Mouse (Mus musculus) hindbrain, embryonic 15.5 days (tissue): ENCODE data around the gene Slc6a3. TPM values are rescaled to one million over a fixed set of nuclear protein-coding genes. Genes with fewer than 3 reads are reported as not detected.

Experiments used
- ATAC-seq: fragments of 200-750 bp; cut with Nextera tagmentation; 2 replicates; pipeline ENCODE4 v1.8.0; 2017; ENCODE audit warnings: low read depth, moderate number of reproducible peaks, moderate TSS enrichment; ENCODE audit not compliant: low FRiP score
- H3K27ac ChIP-seq: fragments of 300-500 bp; sonication (generic); replicated peaks from 2 replicates; pipeline ENCODE4 v1.5.1; 2015; ENCODE audit warnings: mild to moderate bottlenecking, inconsistent platforms
- H3K27me3 ChIP-seq: fragments of 300-500 bp; sonication (generic); 2 replicates; pipeline ENCODE4 v1.6.1; 2015; ENCODE audit warnings: control low read depth, inconsistent platforms
- H3K36me3 ChIP-seq: fragments of 300-500 bp; sonication (generic); 2 replicates; pipeline ENCODE4 v1.6.1; 2015; ENCODE audit warnings: control low read depth, inconsistent platforms
- H3K4me1 ChIP-seq: fragments of 300-500 bp; sonication (generic); replicated peaks from 2 replicates; pipeline ENCODE4 v1.6.1; 2015; ENCODE audit warnings: control low read depth, inconsistent platforms
- H3K4me2 ChIP-seq: fragments of 300-500 bp; sonication (generic); 2 replicates; pipeline ENCODE4 v1.6.1; 2015; ENCODE audit warnings: moderate library complexity, mild to moderate bottlenecking, inconsistent platforms
- H3K4me3 ChIP-seq: fragments of 300-500 bp; sonication (generic); 2 replicates; pipeline ENCODE4 v1.5.1; 2015; ENCODE audit warnings: mild to moderate bottlenecking, inconsistent platforms
- H3K9ac ChIP-seq: fragments of 300-500 bp; sonication (generic); 2 replicates; pipeline ENCODE4 v1.6.1; 2015; ENCODE audit warnings: inconsistent platforms
- H3K9me3 ChIP-seq: fragments of 300-500 bp; sonication (generic); 2 replicates; pipeline ENCODE4 v1.6.1; 2016; ENCODE audit warnings: control low read depth, inconsistent platforms
- WGBS: fragments of 180-500 bp; shearing (Covaris S2); methylation state at CpG from one replicate; pipeline ENCODE4 v1.1.7; 2015; 5-methylcytosine and 5-hydroxymethylcytosine counted together
- polyA plus RNA-seq: library from polyadenylated mRNA; unstranded; fragments of >200 nt; fragmentation: Nextera tagmentation; extraction: Ambion mirVana; gene quantifications from 2 replicates; pipeline ENCODE4 v1.2.1, GENCODE M21; 2015

Gene Slc6a3
- polyA plus RNA-seq, result 0.23 and 0.33 TPM in 2 replicates

GRCm38 (mm10) chr13:73536403-73536821, at the start of gene Slc6a3:
TSS of gene Slc6a3 (plus strand) at chr13:73536747.
- Histone ChIP-seq H3K4me3 (peak within 1 kb of the TSS; percentile 45), H3K36me3 (no peaks in the 10 kb centered on the region), H3K27me3 (peaks cover 45% of the 10 kb centered on the region), H3K4me1 (peaks cover 11% of the 10 kb centered on the region), H3K4me2 (peak within 1 kb of the TSS; percentile 92), H3K27ac (no peak within 1 kb of the TSS), H3K9ac (peak within 1 kb of the TSS; percentile 46), H3K9me3 (no peaks in the 10 kb centered on the region)
- peak; percentile 63; the same call in 1 of the 2 replicates for ATAC-seq
- WGBS, result 1% methylated on average over 26 of the region's 26 CpGs

GRCm38 (mm10) chr13:73488105-73488504, 48.4 kb upstream of the Slc6a3 start:
- Histone ChIP-seq H3K36me3 (peaks cover 46% of the 10 kb centered on the region), H3K27ac (no peak overlapping the region), H3K4me2 (no peak overlapping the region), H3K9ac (no peak overlapping the region), H3K4me3 (no peak overlapping the region), H3K9me3 (no peaks in the 10 kb centered on the region), H3K27me3 (no peaks in the 10 kb centered on the region), H3K4me1 (no peaks in the 10 kb centered on the region)
- no peak for ATAC-seq
- 59% methylated on average over 3 of the region's 3 CpGs for WGBS

DNA sequence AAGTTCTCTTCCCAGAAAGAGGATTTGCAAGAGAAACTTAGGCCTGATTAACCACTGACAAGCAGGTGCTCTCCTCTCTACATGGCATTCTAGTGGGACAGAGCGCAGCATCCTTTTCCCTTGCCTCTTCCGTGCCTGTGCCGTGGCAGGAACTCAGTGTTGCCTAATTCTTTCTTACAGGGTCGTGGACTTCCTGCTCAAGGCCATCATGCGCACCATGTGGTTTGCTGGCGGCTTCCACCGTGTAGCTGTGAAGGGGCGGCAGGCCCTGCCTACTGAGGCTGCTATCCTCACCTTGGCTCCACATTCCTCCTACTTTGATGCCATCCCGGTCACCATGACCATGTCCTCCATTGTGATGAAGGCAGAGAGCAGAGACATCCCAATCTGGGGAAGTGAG, 47.8 kb upstream of the Slc6a3 start:
- Histone ChIP-seq H3K9ac (no peak overlapping the region), H3K4me3 (no peak overlapping the region), H3K27me3 (no peaks in the 10 kb centered on the region), H3K4me2 (no peak overlapping the region), H3K36me3 (peaks cover 46% of the 10 kb centered on the region), H3K27ac (no peak overlapping the region), H3K9me3 (no peaks in the 10 kb centered on the region), H3K4me1 (no peaks in the 10 kb centered on the region)
- 85% methylated on average over 9 of the region's 9 CpGs for WGBS
- no peak for ATAC-seq

DNA sequence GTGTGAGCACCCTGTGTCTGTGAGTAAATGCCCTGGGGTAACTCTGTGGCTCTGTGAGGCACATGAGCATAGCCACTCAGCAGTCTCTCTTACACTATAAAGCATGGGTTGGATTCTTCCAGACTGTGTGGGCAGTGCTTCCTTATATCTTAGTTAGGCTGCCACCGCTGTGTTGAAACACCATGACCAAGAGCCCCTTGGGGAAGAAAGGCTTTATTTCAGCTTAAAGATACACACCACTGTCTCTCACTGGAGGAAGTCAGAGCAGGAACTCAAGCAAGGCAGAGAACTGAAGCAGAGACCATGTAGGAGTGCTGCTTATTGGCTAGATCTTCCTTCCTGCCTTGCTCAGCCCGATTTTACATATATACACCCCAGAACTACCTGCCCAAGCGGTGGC, 46.6 kb upstream of the Slc6a3 start:
- 0 out of 2 replicates have a peak overlapping the region, but pooled peaks have one; percentile 10 for H3K27ac ChIP-seq

DNA sequence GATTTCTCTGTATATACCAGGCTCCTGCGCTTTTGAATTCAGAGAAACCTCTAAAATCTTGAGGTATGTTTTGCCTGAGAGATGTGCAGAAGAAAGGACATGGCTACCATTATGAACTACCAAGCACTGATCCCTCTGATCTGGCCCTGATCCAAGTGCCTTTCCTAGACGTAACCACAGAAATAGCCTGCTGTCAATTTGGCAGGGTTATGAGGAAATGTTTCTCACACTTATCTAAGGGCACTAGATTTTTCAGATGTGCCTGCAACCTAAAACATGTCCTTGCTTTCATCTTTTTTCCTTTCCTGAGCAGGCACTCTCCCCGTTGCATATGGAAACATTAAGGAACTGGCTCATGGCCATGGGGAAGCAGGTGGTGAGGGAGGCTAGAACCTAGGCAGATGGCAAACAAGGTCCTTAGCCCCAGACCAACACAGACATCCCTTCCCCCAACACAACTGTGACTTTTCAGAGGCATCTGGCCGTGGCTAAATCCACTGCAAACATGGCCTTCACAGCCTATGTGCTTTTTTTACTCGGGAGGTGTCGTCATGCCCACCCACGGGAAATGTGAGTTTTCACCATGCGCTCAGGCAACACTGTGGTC, 45.9 kb upstream of the Slc6a3 start:
- Histone ChIP-seq H3K27ac (peak overlapping the region; percentile 10; the same call in 1 of the 2 replicates), H3K27me3 (no peaks in the 10 kb centered on the region), H3K9me3 (no peaks in the 10 kb centered on the region), H3K4me3 (no peak overlapping the region), H3K4me2 (no peak overlapping the region), H3K4me1 (no peaks in the 10 kb centered on the region), H3K9ac (no peak overlapping the region), H3K36me3 (peaks cover 53% of the 10 kb centered on the region)
- 0 out of 2 replicates have a peak, but pooled peaks have one; percentile 54 for ATAC-seq
- WGBS, result 68% methylated on average over 8 of the region's 8 CpGs

More for the DNA sequence above, 46.6 kb upstream of the Slc6a3 start:
- H3K9ac ChIP-seq, result no peak overlapping the region
- H3K4me2 ChIP-seq, result no peak overlapping the region
- no peaks in the 10 kb centered on the region for H3K9me3 ChIP-seq
- H3K4me1 ChIP-seq, result no peaks in the 10 kb centered on the region
- H3K4me3 ChIP-seq, result no peak overlapping the region
- H3K27me3 ChIP-seq, result no peaks in the 10 kb centered on the region
- ATAC-seq, result no peak
- 87% methylated on average over 3 of the region's 3 CpGs for WGBS
- peaks cover 54% of the 10 kb centered on the region for H3K36me3 ChIP-seq

GRCm38 (mm10) chr13:73493183-73493582, 43.4 kb upstream of the Slc6a3 start:
- no peak for ATAC-seq
- 93% methylated on average over 4 of the region's 4 CpGs for WGBS
- Histone ChIP-seq H3K4me1 (no peaks in the 10 kb centered on the region), H3K27ac (no peak overlapping the region), H3K4me2 (no peak overlapping the region), H3K36me3 (peaks cover 60% of the 10 kb centered on the region), H3K9me3 (no peaks in the 10 kb centered on the region), H3K27me3 (no peaks in the 10 kb centered on the region), H3K4me3 (no peak overlapping the region), H3K9ac (no peak overlapping the region)

DNA sequence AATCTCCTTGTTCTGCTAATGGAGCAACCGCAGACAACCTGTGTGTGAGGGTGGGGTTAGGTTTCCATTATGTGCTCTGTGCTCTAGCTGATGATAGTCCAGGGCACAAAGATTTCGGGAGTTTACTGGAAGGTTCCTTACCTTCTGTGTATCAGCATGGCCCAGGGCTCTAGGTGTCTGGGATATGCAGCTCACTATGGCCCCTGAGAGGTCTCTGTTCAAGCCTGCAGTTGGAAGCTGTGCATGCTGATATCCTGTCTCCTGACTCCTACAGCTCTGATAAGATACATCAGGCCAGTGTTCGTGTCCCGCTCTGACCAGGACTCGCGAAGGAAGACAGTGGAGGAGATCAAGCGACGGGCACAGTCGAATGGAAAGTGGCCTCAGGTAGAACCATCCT, 42.0 kb upstream of the Slc6a3 start:
- Histone ChIP-seq H3K27me3 (no peaks in the 10 kb centered on the region), H3K9me3 (no peaks in the 10 kb centered on the region), H3K4me1 (no peaks in the 10 kb centered on the region), H3K36me3 (peaks cover 65% of the 10 kb centered on the region), H3K27ac (no peak overlapping the region), H3K4me3 (no peak overlapping the region), H3K4me2 (no peak overlapping the region), H3K9ac (no peak overlapping the region)
- WGBS, result 98% methylated on average over 9 of the region's 9 CpGs
- ATAC-seq, result no peak

DNA sequence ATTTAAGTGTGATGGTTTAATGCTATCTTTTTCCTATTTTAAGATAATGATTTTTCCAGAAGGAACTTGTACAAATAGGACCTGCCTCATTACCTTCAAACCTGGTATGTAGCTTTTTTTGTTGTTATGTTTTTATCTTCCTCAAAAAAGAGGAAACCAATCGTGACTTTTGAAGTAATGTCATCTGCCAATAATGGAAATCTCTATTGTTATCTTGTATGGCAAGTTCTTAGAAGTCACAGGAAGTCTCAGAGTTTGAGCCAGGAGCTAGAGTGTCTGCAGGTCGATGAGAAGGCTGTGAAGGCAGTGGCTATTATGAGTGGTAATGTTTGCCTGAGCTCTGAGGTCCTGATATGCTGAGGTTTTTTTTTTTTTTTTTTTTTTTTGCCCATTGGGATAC, 40.4 kb upstream of the Slc6a3 start:
- no peaks in the 10 kb centered on the region for H3K9me3 ChIP-seq
- H3K27me3 ChIP-seq, result no peaks in the 10 kb centered on the region
- WGBS, result 73% methylated on average over 2 of the region's 2 CpGs
- H3K4me3 ChIP-seq, result no peak overlapping the region
- no peak overlapping the region for H3K4me2 ChIP-seq
- H3K9ac ChIP-seq, result no peak overlapping the region
- H3K4me1 ChIP-seq, result no peaks in the 10 kb centered on the region
- ATAC-seq, result no peak
- peaks cover 64% of the 10 kb centered on the region for H3K36me3 ChIP-seq
- no peak overlapping the region for H3K27ac ChIP-seq

DNA sequence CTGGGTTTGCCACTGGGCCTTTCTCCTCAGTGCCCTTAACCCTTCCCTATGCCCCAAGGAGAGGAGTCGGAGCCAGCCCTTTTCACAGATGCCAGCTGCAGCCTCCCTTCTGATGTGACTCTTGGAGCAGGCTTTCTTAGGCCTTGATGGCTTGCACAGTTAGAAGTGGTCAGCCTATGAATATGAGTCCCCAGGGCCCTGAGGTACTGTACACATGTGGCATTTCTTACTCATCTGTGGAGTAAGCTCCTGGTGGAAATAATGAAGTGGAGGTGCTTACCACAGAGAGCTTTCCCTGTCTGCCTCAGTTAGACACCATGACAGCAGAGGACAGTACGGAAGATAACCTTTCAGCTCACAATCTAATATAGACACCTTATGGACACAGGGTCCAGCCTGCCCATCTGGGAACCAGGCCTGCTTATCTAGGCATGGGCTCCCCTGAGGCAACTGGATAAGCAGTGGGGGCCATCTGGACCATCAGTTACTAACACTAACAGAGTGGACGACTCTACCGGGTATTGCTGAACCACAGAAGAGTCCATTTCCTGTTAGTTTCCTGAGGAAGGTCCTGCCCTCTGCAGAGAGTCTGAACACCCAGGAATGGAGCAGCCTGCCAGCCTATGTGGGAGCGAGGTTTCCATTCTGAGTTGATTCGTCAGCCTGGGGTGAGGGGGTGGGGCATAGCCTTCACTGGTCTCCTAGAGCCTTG, 36.5 kb upstream of the Slc6a3 start:
- no peak overlapping the region for H3K9ac ChIP-seq
- H3K27ac ChIP-seq, result no peak overlapping the region
- no peak for ATAC-seq
- H3K9me3 ChIP-seq, result no peaks in the 10 kb centered on the region
- no peaks in the 10 kb centered on the region for H3K27me3 ChIP-seq
- WGBS, result 84% methylated on average over 6 of the region's 6 CpGs
- H3K4me2 ChIP-seq, result no peak overlapping the region
- no peak overlapping the region for H3K4me3 ChIP-seq
- H3K4me1 ChIP-seq, result no peaks in the 10 kb centered on the region
- H3K36me3 ChIP-seq, result peaks cover 50% of the 10 kb centered on the region

GRCm38 (mm10) chr13:73502719-73503118, 33.8 kb upstream of the Slc6a3 start:
- H3K4me2 ChIP-seq, result no peak overlapping the region
- no peak overlapping the region for H3K27ac ChIP-seq
- no peaks in the 10 kb centered on the region for H3K4me1 ChIP-seq
- H3K9ac ChIP-seq, result no peak overlapping the region
- no peaks in the 10 kb centered on the region for H3K27me3 ChIP-seq
- no peaks in the 10 kb centered on the region for H3K9me3 ChIP-seq
- peaks cover 28% of the 10 kb centered on the region for H3K36me3 ChIP-seq
- no peak overlapping the region for H3K4me3 ChIP-seq
- ATAC-seq, result no peak
- WGBS, result 65% methylated on average over 2 of the region's 2 CpGs

DNA sequence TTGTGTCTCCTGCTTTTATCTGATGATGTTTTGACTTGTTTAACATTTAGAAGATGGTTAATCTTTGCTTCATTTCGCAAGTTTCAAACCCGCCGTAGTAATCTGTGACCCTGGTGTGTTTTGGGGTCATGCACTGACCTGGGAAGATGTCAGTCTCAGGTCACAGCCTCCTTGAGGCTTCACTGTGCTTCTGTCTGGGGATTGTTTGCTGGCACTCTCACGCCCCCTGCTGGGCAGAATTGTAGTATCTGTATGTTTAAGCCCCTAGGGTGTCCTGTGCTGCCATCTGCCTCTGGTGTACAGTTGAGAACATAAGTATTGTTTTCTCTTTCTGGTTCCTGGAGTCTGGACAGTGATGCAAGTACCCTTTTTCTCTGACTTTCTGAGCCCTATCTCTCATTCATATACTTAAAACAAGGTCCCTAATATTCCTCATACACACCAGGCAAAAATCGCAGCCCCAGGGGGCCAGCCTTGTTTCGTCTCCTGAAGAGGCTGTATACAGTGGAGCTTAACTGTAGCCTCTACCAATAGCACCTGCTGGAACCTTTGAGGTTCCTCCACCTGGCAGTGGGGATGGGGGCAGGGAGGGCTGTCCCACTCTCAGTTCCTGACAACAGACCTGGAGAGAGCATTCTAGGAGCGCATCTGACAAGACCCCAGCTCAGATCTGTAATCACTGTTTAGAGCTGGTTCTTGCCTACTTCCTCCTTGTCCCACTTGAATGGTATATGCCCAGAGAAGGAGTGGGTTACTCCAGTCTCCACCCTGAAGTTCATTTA, 30.7 kb upstream of the Slc6a3 start:
- Histone ChIP-seq H3K4me3 (no peak overlapping the region), H3K4me2 (no peak overlapping the region), H3K9me3 (no peaks in the 10 kb centered on the region), H3K9ac (no peak overlapping the region), H3K27ac (no peak overlapping the region), H3K4me1 (no peaks in the 10 kb centered on the region), H3K27me3 (no peaks in the 10 kb centered on the region), H3K36me3 (peaks cover 18% of the 10 kb centered on the region)
- 71% methylated on average over 7 of the region's 7 CpGs for WGBS
- peak; percentile 78; the same call in 1 of the 2 replicates for ATAC-seq
